Mouse (Mus musculus): ENCODE measurements at regions not wholly inside any gene's neighbourhood (a gene's known extent, or its start where the extent isn't known, plus 50 kb on each side); places are given as distances from the start of the nearest gene placed in this dataset.
A peak's percentile ranks its signal among the peaks of the same experiment; 100 is the strongest.

GRCm38 (mm10) chr1:169439621-169440020 lies 91.6 kb downstream of the Nuf2 start:
- no peak for DNase-seq

GRCm38 (mm10) chr1:169438006-169438405 lies 93.3 kb downstream of the Nuf2 start:
- DNase-seq, result no peak

GRCm38 (mm10) chr1:169422408-169422807 lies 108.9 kb downstream of the Nuf2 start:
- no peak for DNase-seq

- no peak for DNase-seq
These were observed 109.6 kb downstream of the Nuf2 start for GRCm38 (mm10) chr1:169421671-169422070.

GRCm38 (mm10) chr1:169418665-169419045 lies 112.6 kb downstream of the Nuf2 start:
- DNase-seq, result no peak

- DNase-seq, result peak; percentile 27
These were observed 113.1 kb downstream of the Nuf2 start for GRCm38 (mm10) chr1:169417979-169418664.

GRCm38 (mm10) chr1:169416701-169417100 lies 114.6 kb downstream of the Nuf2 start:
- DNase-seq, result no peak

DNA sequence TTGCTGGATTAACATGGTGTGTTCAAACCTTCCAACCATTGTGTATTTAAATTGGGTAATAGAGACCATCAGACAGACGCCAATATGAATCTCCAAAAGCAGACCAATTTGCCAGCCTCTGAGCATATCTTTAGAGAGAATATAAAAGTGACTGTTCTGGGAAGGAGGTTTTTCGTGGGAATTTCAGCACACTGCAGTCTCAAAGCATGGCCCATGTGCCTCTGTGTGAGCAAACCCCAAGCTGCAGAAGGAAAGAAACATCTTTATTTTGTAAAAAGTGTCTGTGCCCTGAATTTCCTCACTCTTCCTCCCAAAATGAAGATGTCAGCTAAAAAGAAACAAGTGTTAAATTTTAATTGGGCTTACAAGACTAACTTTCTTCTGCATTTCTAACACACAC lies 123.1 kb downstream of the Nuf2 start:
- DNase-seq, result no peak

- DNase-seq, result no peak
These were observed 130.4 kb downstream of the Nuf2 start for GRCm38 (mm10) chr1:169400841-169401240.

DNA sequence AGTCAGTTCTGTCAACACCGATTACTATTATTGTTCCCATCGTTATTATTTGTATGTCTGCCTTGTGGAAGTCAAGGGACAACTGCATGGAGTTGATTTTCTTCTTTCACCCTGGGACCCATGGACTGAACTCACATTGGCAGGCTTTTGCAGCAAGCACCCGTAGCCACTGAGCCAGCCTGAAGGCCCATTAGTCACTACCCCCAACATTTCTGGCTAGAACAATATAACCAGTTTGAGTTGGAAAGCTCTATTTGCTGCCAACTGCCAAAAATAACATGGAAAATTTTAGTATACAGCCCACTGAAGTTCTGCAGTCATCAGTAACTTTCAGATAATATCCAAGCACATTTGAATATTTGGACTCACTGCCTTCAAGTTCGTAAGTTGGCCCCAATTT lies 133.9 kb downstream of the Nuf2 start:
- DNase-seq, result no peak

GRCm38 (mm10) chr1:169387056-169387455 lies 144.2 kb downstream of the Nuf2 start:
- no peak for DNase-seq

- DNase-seq, result no peak
These were observed 145.4 kb downstream of the Nuf2 start for GRCm38 (mm10) chr1:169385740-169386424.

DNA sequence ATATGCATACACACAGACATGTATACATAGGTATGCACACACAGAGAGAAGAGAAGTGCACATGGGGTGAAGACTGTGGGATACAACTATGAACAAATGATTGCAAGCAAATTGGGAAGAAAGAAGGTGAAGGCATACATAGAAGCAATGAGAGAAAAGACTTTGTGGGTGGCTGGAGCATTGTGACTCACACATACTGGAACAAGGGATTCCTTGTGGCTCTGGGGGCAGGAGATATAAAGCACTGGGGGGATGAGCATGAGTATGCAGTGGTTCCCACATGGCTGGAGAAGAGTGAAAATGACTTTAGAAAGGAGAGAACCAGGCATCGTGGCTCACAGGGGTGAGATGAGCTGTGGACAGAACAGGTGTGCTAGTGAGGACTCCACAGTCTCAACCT lies 156.6 kb downstream of the Nuf2 start:
- no peak for DNase-seq

- no peak for DNase-seq
These were observed 162.5 kb downstream of the Nuf2 start for GRCm38 (mm10) chr1:169368758-169369157.

- no peak for DNase-seq
These were observed 163.3 kb downstream of the Nuf2 start for GRCm38 (mm10) chr1:169367772-169368501.

DNA sequence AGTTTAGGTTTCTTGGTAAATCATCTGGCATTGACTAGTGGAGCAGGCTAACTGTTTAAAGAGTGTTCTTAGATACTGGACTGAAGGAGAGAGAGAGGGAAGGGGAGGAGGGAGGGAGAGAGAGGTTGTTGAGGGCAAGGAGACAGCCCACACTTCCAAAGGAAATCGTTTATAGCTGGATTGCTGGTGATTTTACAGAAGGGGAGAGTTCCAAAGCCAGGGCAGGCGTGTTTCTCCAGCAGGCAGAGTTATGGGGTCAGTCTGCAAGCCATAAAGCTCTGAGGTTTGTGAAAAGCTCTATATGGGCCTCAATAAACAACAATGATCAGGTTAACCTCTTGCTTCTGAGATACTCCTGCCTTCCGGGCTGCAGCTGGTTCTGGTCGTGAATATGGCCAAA lies 163.9 kb downstream of the Nuf2 start:
- no peak for DNase-seq

- no peak for DNase-seq
These were observed 168.7 kb downstream of the Nuf2 start for GRCm38 (mm10) chr1:169362564-169362963.

GRCm38 (mm10) chr1:169357652-169358241 lies 173.5 kb downstream of the Nuf2 start:
- no peak for DNase-seq

DNA sequence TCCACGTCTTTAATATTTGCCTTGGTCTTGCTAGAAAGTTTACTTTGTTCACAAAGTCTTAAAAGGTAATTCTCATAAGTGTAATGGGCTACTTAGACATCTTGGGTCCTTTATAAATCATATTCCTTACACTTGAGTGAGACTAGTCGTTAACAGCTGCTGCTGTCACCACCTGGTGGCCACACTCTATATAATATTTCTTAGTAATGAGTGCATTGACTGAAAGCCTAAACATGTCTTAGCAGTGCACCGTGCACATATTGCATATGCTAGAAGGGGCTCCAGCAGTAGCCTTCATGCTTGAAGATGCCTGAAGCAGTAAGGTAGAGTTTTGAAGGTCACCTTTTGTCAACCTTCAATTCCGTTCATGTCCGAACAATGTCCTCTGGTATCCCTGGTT lies 177.2 kb downstream of the Nuf2 start:
- DNase-seq, result peak; percentile 12

- peak; percentile 28 for DNase-seq
These were observed 183.6 kb downstream of the Nuf2 start for GRCm38 (mm10) chr1:169347692-169348091.

DNA sequence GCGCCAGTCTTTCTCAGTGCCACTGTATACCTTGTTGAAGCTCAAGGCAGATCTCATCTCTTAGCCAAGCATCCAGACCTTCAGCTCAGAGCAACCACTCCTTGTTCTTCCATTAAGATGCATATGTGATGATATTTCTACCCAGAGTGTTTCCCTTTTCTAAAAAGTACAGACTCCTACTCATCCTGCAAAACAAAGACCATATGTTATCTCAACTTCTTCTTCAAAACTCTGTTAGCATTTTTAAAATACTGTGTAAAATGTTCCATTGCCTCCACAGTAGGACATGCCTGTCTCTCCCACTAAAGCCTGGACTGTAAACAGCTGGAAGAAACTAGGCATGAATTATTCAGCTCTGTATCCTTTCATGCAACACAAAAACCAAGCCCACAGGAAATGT lies 184.4 kb downstream of the Nuf2 start:
- DNase-seq, result no peak

DNA sequence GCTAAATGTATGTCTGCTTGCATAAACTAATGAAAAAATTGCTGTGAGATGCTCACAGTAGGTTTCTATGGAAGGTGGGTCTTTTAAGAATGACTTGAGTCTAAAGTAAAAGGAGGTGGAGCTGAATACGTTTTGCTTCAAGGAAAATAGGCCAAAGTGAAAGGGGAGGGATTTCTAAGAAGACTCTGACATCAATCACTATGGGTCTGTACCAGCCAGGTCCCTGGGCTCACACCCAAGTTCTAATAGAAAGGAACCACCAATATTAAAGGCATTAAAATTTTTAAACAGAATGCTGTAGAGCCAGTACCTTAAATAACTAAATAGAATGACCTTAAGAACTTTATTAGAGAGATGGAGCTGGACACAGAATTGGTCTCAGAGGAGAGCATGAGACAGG lies 190.1 kb downstream of the Nuf2 start:
- no peak for DNase-seq

- peak; percentile 9 for DNase-seq
These were observed 192.8 kb downstream of the Nuf2 start for GRCm38 (mm10) chr1:169338461-169338860.
